Mouse (Mus musculus) heart, adult 2 months (tissue): ENCODE data around the gene Dicer1. TPM values are rescaled to one million over a fixed set of nuclear protein-coding genes. Genes with fewer than 3 reads are reported as not detected.

Source experiments
- DNase-seq, 2 experiments: peaks; one replicate each; pipeline ENCODE4 v3.0.0; 2021
- H3K27ac ChIP-seq: fragments of 200-600 bp; 2 replicates; pipeline ENCODE4 v1.8.1; 2022
- H3K27me3 ChIP-seq: fragments of 200-500 bp; 2 replicates; pipeline ENCODE4 v1.6.1; 2012; ENCODE audit warnings: mild to moderate bottlenecking, low read length, inconsistent platforms, mixed read lengths; ENCODE audit not compliant: control insufficient read depth, insufficient read depth
- H3K36me3 ChIP-seq: fragments of 200-500 bp; 2 replicates; pipeline ENCODE4 v1.6.1; 2012; ENCODE audit warnings: low read length, inconsistent platforms; ENCODE audit not compliant: control insufficient read depth, insufficient read depth
- H3K4me1 ChIP-seq: fragments of 200-500 bp; 2 replicates; pipeline ENCODE4 v1.6.1; 2011; ENCODE audit warnings: low read length; ENCODE audit not compliant: control insufficient read depth, insufficient read depth
- H3K4me3 ChIP-seq: fragments of 200-600 bp; 2 replicates; pipeline ENCODE4 v1.8.1; 2022
- H3K79me2 ChIP-seq: fragments of 200-500 bp; replicated peaks from 2 replicates; pipeline ENCODE4 v1.6.1; 2012; ENCODE audit warnings: mild to moderate bottlenecking, inconsistent platforms, low read length, moderate library complexity, mixed read lengths; ENCODE audit not compliant: control insufficient read depth, insufficient read depth
- H3K9ac ChIP-seq: fragments of 200-500 bp; 2 replicates; pipeline ENCODE4 v1.6.1; 2012; ENCODE audit warnings: low read depth, mild to moderate bottlenecking, control low read depth, inconsistent platforms, low read length, mixed read lengths
- CTCF ChIP-seq: fragments of 200-600 bp; IDR thresholded peaks from 2 replicates; pipeline ENCODE4 v1.8.1; 2022; ENCODE audit warnings: antibody characterized with exemption, mild to moderate bottlenecking, moderate library complexity
- EP300 ChIP-seq: fragments of 200-500 bp; IDR thresholded peaks from 2 replicates; pipeline ENCODE4 v1.6.1; 2011; ENCODE audit warnings: low read depth, low read length, control low read depth; ENCODE audit not compliant: insufficient read depth
- POLR2A ChIP-seq: fragments of 200-500 bp; IDR thresholded peaks from 2 replicates; pipeline ENCODE4 v1.6.1; 2011; ENCODE audit warnings: mild to moderate bottlenecking, low read depth, low read length, control low read depth; ENCODE audit not compliant: insufficient read depth
- WGBS: fragments of 180-500 bp; shearing (Covaris S2); methylation state at CpG from one replicate; pipeline ENCODE4 v1.1.7; 2018; 5-methylcytosine and 5-hydroxymethylcytosine counted together
- intact Hi-C: fragments of 180-260 bp; cut with DNase I; formaldehyde crosslinking; loops from one replicate; pipeline ENCODE4 v1.15.1; 2025
- polyA plus RNA-seq: library from polyadenylated mRNA; depleted of rRNA; stranded (reverse); fragments of >200 nt; gene quantifications from 2 replicates; pipeline ENCODE4 v1.2.3, GENCODE M21; 2012
- total RNA-seq, 2 experiments: library from RNA; stranded (reverse); gene quantifications; 2 replicates each; pipeline ENCODE4 v1.2.3; 2021

Gene Dicer1
- total and polyA plus RNA-seq, 3 experiments, result 6.9 to 24.3 (median 19.6) TPM

GRCm38 (mm10) chr12:104722056-104722455 lies 29.7 kb downstream of the Dicer1 start:
- no peak for DNase-seq
- intact Hi-C loops, result no loop called here
- peaks cover 3% of the 10 kb centered on the region for H3K4me1 ChIP-seq
- no peak overlapping the region for H3K4me3 ChIP-seq
- H3K79me2 ChIP-seq, result no peaks in the 10 kb centered on the region; the same call in 1 of the 2 replicates
- 91% methylated on average over 10 of the region's 10 CpGs for WGBS
- H3K36me3 ChIP-seq, result peaks cover 7% of the 10 kb centered on the region; the same call in 1 of the 2 replicates
- no peak overlapping the region for H3K9ac ChIP-seq
- H3K27me3 ChIP-seq, result no peaks in the 10 kb centered on the region
- no peak overlapping the region for H3K27ac ChIP-seq
- TF ChIP-seq POLR2A (no peak), CTCF (no peak), EP300 (no peak)

- no peak overlapping the region for H3K9ac ChIP-seq
- WGBS, result 77% methylated on average over 3 of the region's 3 CpGs
- H3K79me2 ChIP-seq, result no peaks in the 10 kb centered on the region; the same call in 1 of the 2 replicates
- H3K27ac ChIP-seq, result no peak overlapping the region
- H3K4me1 ChIP-seq, result peaks cover 3% of the 10 kb centered on the region
- no peaks in the 10 kb centered on the region for H3K27me3 ChIP-seq
- TF ChIP-seq POLR2A (no peak), CTCF (no peak), EP300 (no peak)
- peaks cover 7% of the 10 kb centered on the region; the same call in 1 of the 2 replicates for H3K36me3 ChIP-seq
- DNase-seq, result no peak
- no peak overlapping the region for H3K4me3 ChIP-seq
- intact Hi-C loops, result no loop called here
These were observed 30.7 kb downstream of the Dicer1 start for GRCm38 (mm10) chr12:104721011-104721410.

- no peak for DNase-seq
- 50% methylated on average over 5 of the region's 5 CpGs for WGBS
- no peak overlapping the region for H3K4me3 ChIP-seq
- H3K4me1 ChIP-seq, result peaks cover 3% of the 10 kb centered on the region
- peaks cover 7% of the 10 kb centered on the region; the same call in 1 of the 2 replicates for H3K36me3 ChIP-seq
- intact Hi-C loops, result no loop called here
- TF ChIP-seq POLR2A (no peak), CTCF (peak; percentile 33)
- H3K9ac ChIP-seq, result no peak overlapping the region
- no peaks in the 10 kb centered on the region; the same call in 1 of the 2 replicates for H3K79me2 ChIP-seq
- no peaks in the 10 kb centered on the region for H3K27me3 ChIP-seq
- H3K27ac ChIP-seq, result no peak overlapping the region
These were observed 32.8 kb downstream of the Dicer1 start for GRCm38 (mm10) chr12:104718956-104719355.

- intact Hi-C loops, result no loop called here
- H3K4me3 ChIP-seq, result no peak overlapping the region
- no peaks in the 10 kb centered on the region; the same call in 1 of the 2 replicates for H3K79me2 ChIP-seq
- DNase-seq, result no peak
- H3K4me1 ChIP-seq, result peaks cover 3% of the 10 kb centered on the region
- H3K36me3 ChIP-seq, result peaks cover 5% of the 10 kb centered on the region; the same call in 1 of the 2 replicates
- no peak overlapping the region for H3K27ac ChIP-seq
- 95% methylated on average over 5 of the region's 5 CpGs for WGBS
- H3K9ac ChIP-seq, result no peak overlapping the region
- TF ChIP-seq CTCF (no peak), POLR2A (no peak), EP300 (no peak)
- H3K27me3 ChIP-seq, result no peaks in the 10 kb centered on the region
These were observed 35.3 kb downstream of the Dicer1 start for GRCm38 (mm10) chr12:104716409-104716808.

GRCm38 (mm10) chr12:104715453-104715852 lies 36.3 kb downstream of the Dicer1 start:
- 85% methylated on average over 5 of the region's 5 CpGs for WGBS
- peaks cover 5% of the 10 kb centered on the region; the same call in 1 of the 2 replicates for H3K36me3 ChIP-seq
- peaks cover 3% of the 10 kb centered on the region for H3K4me1 ChIP-seq
- DNase-seq, result no peak
- TF ChIP-seq CTCF (no peak), EP300 (no peak), POLR2A (no peak)
- no peak overlapping the region for H3K27ac ChIP-seq
- H3K79me2 ChIP-seq, result no peaks in the 10 kb centered on the region; the same call in 1 of the 2 replicates
- H3K9ac ChIP-seq, result no peak overlapping the region
- no peaks in the 10 kb centered on the region for H3K27me3 ChIP-seq
- H3K4me3 ChIP-seq, result no peak overlapping the region
- intact Hi-C loops, result no loop called here

GRCm38 (mm10) chr12:104700266-104700665 lies 51.5 kb downstream of the Dicer1 start:
- Histone ChIP-seq H3K4me1 (no peaks in the 10 kb centered on the region), H3K79me2 (0 out of 2 replicates have a peak, but pooled peaks cover 1% of the 10 kb centered on the region), H3K4me3 (no peak overlapping the region), H3K27me3 (no peaks in the 10 kb centered on the region), H3K36me3 (peaks cover 2% of the 10 kb centered on the region), H3K27ac (no peak overlapping the region), H3K9ac (no peak overlapping the region)
- no peak for DNase-seq
- TF ChIP-seq POLR2A (no peak), EP300 (no peak), CTCF (no peak)
- 81% methylated on average over 7 of the region's 7 CpGs for WGBS
- intact Hi-C loops, result loop anchor here (1.0 kb wide), 1 partner anchor 260 kb away; no protein-coding TSS in a partner anchor
